Mouse (Mus musculus): ENCODE results near the gene Gm11596. TPM values are rescaled to one million over a fixed set of nuclear protein-coding genes. Genes with fewer than 3 reads are reported as not detected.
"Not testable (repeated sequence)": the region's sequence is repeated elsewhere in the genome, so short reads cannot be mapped to it uniquely, and the experiment has no call there.

Gm11596 gene
- total and polyA plus RNA-seq, 2 experiments from 2014 or later, result not detected

DNA sequence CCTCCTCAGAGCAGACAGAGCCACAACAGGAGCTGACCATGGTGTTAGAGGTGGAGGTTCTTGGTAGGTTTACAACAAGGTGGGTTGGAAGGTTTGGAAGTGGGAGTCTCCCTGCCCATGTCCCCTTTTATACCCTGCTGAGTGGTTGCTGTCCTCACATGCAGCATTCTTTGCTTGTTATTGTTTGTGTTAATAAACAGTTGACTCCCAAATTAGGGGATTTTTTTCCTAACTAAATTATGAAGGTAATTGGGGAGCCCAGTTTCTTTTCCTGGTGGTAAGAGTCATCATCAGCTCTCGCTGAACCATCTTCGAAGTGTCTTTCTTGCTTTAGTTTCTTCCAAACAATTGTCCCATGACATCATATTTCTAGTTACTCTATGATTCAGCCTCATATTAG lies 12.7 kb downstream of the Gm11596 start, which contains the start of gene Krtap4-8:
Gene Krtap4-8 (minus strand): TSS at position 101 of the 400 bp plus-strand sequence.
- Histone ChIP-seq H3K36me3 (ENCODE audit: insufficient read depth, low read length) (no peaks in the 10 kb centered on the region), H3K4me2 (ENCODE audit: low read depth, low read length) (no peak within 1 kb of the TSS), H3K27ac (no peak within 1 kb of the TSS), H3K9ac (replicated peaks; ENCODE audit: low read length) (no peak within 1 kb of the TSS), H3K4me3 (ENCODE audit: low read length) (no peak within 1 kb of the TSS), H3K4me1 (ENCODE audit: insufficient read depth, low read length) (no peaks in the 10 kb centered on the region), H3K27me3 (ENCODE audit: insufficient read depth, low read length) (no peaks in the 10 kb centered on the region), H3K9me3 (ENCODE audit: low read length) (no peaks in the 10 kb centered on the region)
- ATAC-seq, result no peak
- WGBS, result 94% methylated on average over 2 of the region's 2 CpGs
- DNase-seq (ENCODE audit: low spot score), result no peak
- TF ChIP-seq CTCF (IDR thresholded peaks at IDR 0.05; ENCODE audit: low read depth), result no peak

GRCm38 (mm10) chr11:99778401-99778800 lies 14.9 kb downstream of the Gm11596 start:
- no peak overlapping the region for H3K4me3 ChIP-seq (ENCODE audit: low read length)
- no peaks in the 10 kb centered on the region for H3K4me1 ChIP-seq (ENCODE audit: insufficient read depth, low read length)
- no peaks in the 10 kb centered on the region for H3K27me3 ChIP-seq (ENCODE audit: insufficient read depth, low read length)
- 42% methylated on average over 7 of the region's 7 CpGs for WGBS
- DNase-seq (ENCODE audit: low spot score) (no peak), ATAC-seq (no peak)
- no peaks in the 10 kb centered on the region for H3K9me3 ChIP-seq (ENCODE audit: low read length)
- no peaks in the 10 kb centered on the region for H3K36me3 ChIP-seq (ENCODE audit: insufficient read depth, low read length)
- TF ChIP-seq CTCF (IDR thresholded peaks at IDR 0.05; ENCODE audit: low read depth), result no peak
- H3K9ac ChIP-seq (replicated peaks; ENCODE audit: low read length), result no peak overlapping the region
- no peak overlapping the region for H3K4me2 ChIP-seq (ENCODE audit: low read depth, low read length)
- H3K27ac ChIP-seq, result no peak overlapping the region

- not testable (repeated sequence) for ATAC-seq; H3K4me3 ChIP-seq (ENCODE audit: low read length); DNase-seq (ENCODE audit: low spot score); H3K27me3 ChIP-seq (ENCODE audit: insufficient read depth, low read length); H3K9ac ChIP-seq (replicated peaks; ENCODE audit: low read length); H3K9me3 ChIP-seq (ENCODE audit: low read length); H3K4me1 ChIP-seq (ENCODE audit: insufficient read depth, low read length); H3K27ac ChIP-seq; H3K36me3 ChIP-seq (ENCODE audit: insufficient read depth, low read length); H3K4me2 ChIP-seq (ENCODE audit: low read depth, low read length)
Measured at GRCm38 (mm10) chr11:99772813-99773212, 20.5 kb downstream of the Gm11596 start, which contains the start of gene Gm11595. Gm11595 (minus strand) TSS chr11:99772913.

GRCm38 (mm10) chr11:99768410-99768809 lies 24.9 kb downstream of the Gm11596 start:
- Histone ChIP-seq H3K4me1 (ENCODE audit: insufficient read depth, low read length) (no peaks in the 10 kb centered on the region), H3K9ac (replicated peaks; ENCODE audit: low read length) (no peak overlapping the region), H3K27me3 (ENCODE audit: insufficient read depth, low read length) (no peaks in the 10 kb centered on the region), H3K27ac (no peak overlapping the region), H3K4me3 (ENCODE audit: low read length) (no peak overlapping the region), H3K4me2 (ENCODE audit: low read depth, low read length) (no peak overlapping the region), H3K9me3 (ENCODE audit: low read length) (no peaks in the 10 kb centered on the region), H3K36me3 (ENCODE audit: insufficient read depth, low read length) (no peaks in the 10 kb centered on the region)
- no peak for ATAC-seq
- TF ChIP-seq CTCF (IDR thresholded peaks at IDR 0.05; ENCODE audit: low read depth), result no peak
- 82% methylated on average over 2 of the region's 2 CpGs for WGBS
- no peak for DNase-seq (ENCODE audit: low spot score)

DNA sequence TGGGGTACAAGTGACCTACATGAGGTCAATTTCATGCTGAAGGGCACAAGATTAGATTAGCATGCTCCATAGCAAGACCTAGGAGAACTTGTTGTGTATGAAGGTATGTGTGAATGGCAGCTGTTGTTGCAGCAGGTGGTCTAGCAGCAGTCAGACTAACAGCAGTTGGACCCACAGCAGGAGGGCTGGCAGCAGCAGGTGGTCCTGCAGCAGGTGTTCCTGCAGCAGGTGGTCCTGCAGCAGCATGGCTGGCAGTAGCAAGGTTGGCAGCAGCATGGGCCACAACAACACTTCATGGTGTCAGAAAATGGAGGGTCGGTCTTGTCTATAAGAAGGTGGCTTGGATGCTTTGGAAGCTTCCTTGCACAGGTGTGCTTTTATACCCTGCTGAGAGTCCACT lies 34.4 kb downstream of the Gm11596 start:
- Histone ChIP-seq H3K4me1 (ENCODE audit: insufficient read depth, low read length) (no peaks in the 10 kb centered on the region), H3K4me2 (ENCODE audit: low read depth, low read length) (no peak overlapping the region), H3K9ac (replicated peaks; ENCODE audit: low read length) (no peak overlapping the region), H3K27me3 (ENCODE audit: insufficient read depth, low read length) (no peaks in the 10 kb centered on the region), H3K27ac (no peak overlapping the region), H3K36me3 (ENCODE audit: insufficient read depth, low read length) (no peaks in the 10 kb centered on the region), H3K9me3 (ENCODE audit: low read length) (no peaks in the 10 kb centered on the region), H3K4me3 (ENCODE audit: low read length) (no peak overlapping the region)
- DNase-seq (ENCODE audit: low spot score) (no peak), ATAC-seq (no peak)
- WGBS, result 82% methylated on average over 1 of the region's 1 CpGs
- no peak for TF ChIP-seq CTCF (IDR thresholded peaks at IDR 0.05; ENCODE audit: low read depth)

GRCm38 (mm10) chr11:99743985-99744384 lies 49.3 kb downstream of the Gm11596 start:
- DNase-seq (ENCODE audit: low spot score), result no peak
- no peaks in the 10 kb centered on the region for H3K27me3 ChIP-seq (ENCODE audit: insufficient read depth, low read length)
- H3K4me2 ChIP-seq (ENCODE audit: low read depth, low read length), result no peak overlapping the region
- H3K27ac ChIP-seq, result no peak overlapping the region
- ATAC-seq, result no peak
- H3K9me3 ChIP-seq (ENCODE audit: low read length), result no peaks in the 10 kb centered on the region
- no peak overlapping the region for H3K9ac ChIP-seq (replicated peaks; ENCODE audit: low read length)
- WGBS, result 89% methylated on average over 3 of the region's 3 CpGs
- H3K36me3 ChIP-seq (ENCODE audit: insufficient read depth, low read length), result no peaks in the 10 kb centered on the region
- H3K4me3 ChIP-seq (ENCODE audit: low read length), result no peak overlapping the region
- no peaks in the 10 kb centered on the region for H3K4me1 ChIP-seq (ENCODE audit: insufficient read depth, low read length)
- TF ChIP-seq CTCF (IDR thresholded peaks at IDR 0.05; ENCODE audit: low read depth), result no peak

Other genes starting within 250 kb of the Gm11596 start
Only the 30 nearest of the 43 such genes appear.
- not detected in 2 replicates for gene Gm11938, start 190.2 kb downstream of the Gm11596 start, total RNA-seq (2014; rRNA removed)
- gene Gm11938, start 190.2 kb downstream of the Gm11596 start, polyA plus RNA-seq (2015; fragmentation: Nextera tagmentation; extraction: Ambion mirVana), result not detected in 2 replicates
- gene Gm11937, start 183.3 kb downstream of the Gm11596 start, total RNA-seq (2014; rRNA removed), result not detected in 2 replicates
- gene Gm11937, start 183.3 kb downstream of the Gm11596 start, polyA plus RNA-seq (2015; fragmentation: Nextera tagmentation; extraction: Ambion mirVana), result not detected in 2 replicates
- 2.8 TPM in 1 of 2 replicates, not detected in the other for gene Krtap2-4, start 178.6 kb downstream of the Gm11596 start, total RNA-seq (2014; rRNA removed)
- not detected in 2 replicates for gene Krtap2-4, start 178.6 kb downstream of the Gm11596 start, polyA plus RNA-seq (2015; fragmentation: Nextera tagmentation; extraction: Ambion mirVana)
- gene Gm11562, start 173.0 kb downstream of the Gm11596 start, total RNA-seq (2014; rRNA removed), result not detected in 2 replicates
- gene Gm11562, start 173.0 kb downstream of the Gm11596 start, polyA plus RNA-seq (2015; fragmentation: Nextera tagmentation; extraction: Ambion mirVana), result not detected in 2 replicates
- gene Krtap4-1, start 165.2 kb downstream of the Gm11596 start, total RNA-seq (2014; rRNA removed), result not detected in 2 replicates
- not detected in 2 replicates for gene Krtap4-1, start 165.2 kb downstream of the Gm11596 start, polyA plus RNA-seq (2015; fragmentation: Nextera tagmentation; extraction: Ambion mirVana)
- gene Krtap4-2, start 158.4 kb downstream of the Gm11596 start, total RNA-seq (2014; rRNA removed), result not detected in 2 replicates
- gene Krtap4-2, start 158.4 kb downstream of the Gm11596 start, polyA plus RNA-seq (2015; fragmentation: Nextera tagmentation; extraction: Ambion mirVana), result not detected in 2 replicates
- gene Krtap4-7, start 149.4 kb downstream of the Gm11596 start, total RNA-seq (2014; rRNA removed), result not detected in 2 replicates
- gene Krtap4-7, start 149.4 kb downstream of the Gm11596 start, polyA plus RNA-seq (2015; fragmentation: Nextera tagmentation; extraction: Ambion mirVana), result not detected in 2 replicates
- not detected in 2 replicates for gene Gm11555, start 143.2 kb downstream of the Gm11596 start, total RNA-seq (2014; rRNA removed)
- not detected in 2 replicates for gene Gm11555, start 143.2 kb downstream of the Gm11596 start, polyA plus RNA-seq (2015; fragmentation: Nextera tagmentation; extraction: Ambion mirVana)
- gene Gm11563, start 134.5 kb downstream of the Gm11596 start, total RNA-seq (2014; rRNA removed), result not detected in 2 replicates
- not detected in 2 replicates for gene Gm11563, start 134.5 kb downstream of the Gm11596 start, polyA plus RNA-seq (2015; fragmentation: Nextera tagmentation; extraction: Ambion mirVana)
- not detected in 2 replicates for gene Krtap4-6, start 127.5 kb downstream of the Gm11596 start, total RNA-seq (2014; rRNA removed)
- gene Krtap4-6, start 127.5 kb downstream of the Gm11596 start, polyA plus RNA-seq (2015; fragmentation: Nextera tagmentation; extraction: Ambion mirVana), result not detected in 2 replicates
- gene Gm14190, start 102.7 kb downstream of the Gm11596 start, total RNA-seq (2014; rRNA removed), result not detected in 2 replicates
- not detected in 2 replicates for gene Gm14190, start 102.7 kb downstream of the Gm11596 start, polyA plus RNA-seq (2015; fragmentation: Nextera tagmentation; extraction: Ambion mirVana)
- not detected in 2 replicates for gene Gm14180, start 59.2 kb downstream of the Gm11596 start, total RNA-seq (2014; rRNA removed)
- not detected in 2 replicates for gene Gm14180, start 59.2 kb downstream of the Gm11596 start, polyA plus RNA-seq (2015; fragmentation: Nextera tagmentation; extraction: Ambion mirVana)
- gene Gm11595, start 20.6 kb downstream of the Gm11596 start, total RNA-seq (2014; rRNA removed), result not detected in 2 replicates
- gene Gm11595, start 20.6 kb downstream of the Gm11596 start, polyA plus RNA-seq (2015; fragmentation: Nextera tagmentation; extraction: Ambion mirVana), result not detected in 2 replicates
- not detected in 2 replicates for gene Krtap4-8, start 12.8 kb downstream of the Gm11596 start, total RNA-seq (2014; rRNA removed)
- gene Krtap4-8, start 12.8 kb downstream of the Gm11596 start, polyA plus RNA-seq (2015; fragmentation: Nextera tagmentation; extraction: Ambion mirVana), result not detected in 2 replicates
- not detected in 2 replicates for gene Krtap4-9, start 8.3 kb downstream of the Gm11596 start, total RNA-seq (2014; rRNA removed)
- not detected in 2 replicates for gene Krtap4-9, start 8.3 kb downstream of the Gm11596 start, polyA plus RNA-seq (2015; fragmentation: Nextera tagmentation; extraction: Ambion mirVana)
- gene Gm11569, start 5.5 kb upstream of the Gm11596 start, total RNA-seq (2014; rRNA removed), result not detected in 2 replicates
- gene Gm11569, start 5.5 kb upstream of the Gm11596 start, polyA plus RNA-seq (2015; fragmentation: Nextera tagmentation; extraction: Ambion mirVana), result not detected in 2 replicates
- gene Gm11554, start 11.0 kb upstream of the Gm11596 start, total RNA-seq (2014; rRNA removed), result not detected in 2 replicates
- gene Gm11554, start 11.0 kb upstream of the Gm11596 start, polyA plus RNA-seq (2015; fragmentation: Nextera tagmentation; extraction: Ambion mirVana), result not detected in 2 replicates
- not detected in 2 replicates for gene Krtap4-13, start 16.4 kb upstream of the Gm11596 start, total RNA-seq (2014; rRNA removed)
- gene Krtap4-13, start 16.4 kb upstream of the Gm11596 start, polyA plus RNA-seq (2015; fragmentation: Nextera tagmentation; extraction: Ambion mirVana), result not detected in 2 replicates
- not detected in 2 replicates for gene Gm11564, start 22.2 kb upstream of the Gm11596 start, total RNA-seq (2014; rRNA removed)
- gene Gm11564, start 22.2 kb upstream of the Gm11596 start, polyA plus RNA-seq (2015; fragmentation: Nextera tagmentation; extraction: Ambion mirVana), result not detected in 2 replicates
- not detected in 2 replicates for gene 2300003K06Rik, start 44.6 kb upstream of the Gm11596 start, total RNA-seq (2014; rRNA removed)
- gene 2300003K06Rik, start 44.6 kb upstream of the Gm11596 start, polyA plus RNA-seq (2015; fragmentation: Nextera tagmentation; extraction: Ambion mirVana), result not detected in 2 replicates
- not detected in 2 replicates for gene Krtap4-16, start 58.1 kb upstream of the Gm11596 start, total RNA-seq (2014; rRNA removed)
- gene Krtap4-16, start 58.1 kb upstream of the Gm11596 start, polyA plus RNA-seq (2015; fragmentation: Nextera tagmentation; extraction: Ambion mirVana), result not detected in 2 replicates
- not detected in 2 replicates for gene Gm11568, start 64.5 kb upstream of the Gm11596 start, total RNA-seq (2014; rRNA removed)
- not detected in 2 replicates for gene Gm11568, start 64.5 kb upstream of the Gm11596 start, polyA plus RNA-seq (2015; fragmentation: Nextera tagmentation; extraction: Ambion mirVana)
- gene Gm11559, start 71.0 kb upstream of the Gm11596 start, total RNA-seq (2014; rRNA removed), result not detected in 2 replicates
- not detected in 2 replicates for gene Gm11559, start 71.0 kb upstream of the Gm11596 start, polyA plus RNA-seq (2015; fragmentation: Nextera tagmentation; extraction: Ambion mirVana)
- not detected in 2 replicates for gene Krtap9-1, start 79.9 kb upstream of the Gm11596 start, total RNA-seq (2014; rRNA removed)
- gene Krtap9-1, start 79.9 kb upstream of the Gm11596 start, polyA plus RNA-seq (2015; fragmentation: Nextera tagmentation; extraction: Ambion mirVana), result not detected in 2 replicates
- not detected in 2 replicates for gene Gm11567, start 85.7 kb upstream of the Gm11596 start, total RNA-seq (2014; rRNA removed)
- not detected in 2 replicates for gene Gm11567, start 85.7 kb upstream of the Gm11596 start, polyA plus RNA-seq (2015; fragmentation: Nextera tagmentation; extraction: Ambion mirVana)
- not detected in 2 replicates for gene Krtap31-1, start 114.5 kb upstream of the Gm11596 start, total RNA-seq (2014; rRNA removed)
- not detected in 2 replicates for gene Krtap31-1, start 114.5 kb upstream of the Gm11596 start, polyA plus RNA-seq (2015; fragmentation: Nextera tagmentation; extraction: Ambion mirVana)
- not detected in 2 replicates for gene Gm11565, start 121.3 kb upstream of the Gm11596 start, total RNA-seq (2014; rRNA removed)
- gene Gm11565, start 121.3 kb upstream of the Gm11596 start, polyA plus RNA-seq (2015; fragmentation: Nextera tagmentation; extraction: Ambion mirVana), result not detected in 2 replicates
- not detected in 2 replicates for gene Krtap31-2, start 142.8 kb upstream of the Gm11596 start, total RNA-seq (2014; rRNA removed)
- gene Krtap31-2, start 142.8 kb upstream of the Gm11596 start, polyA plus RNA-seq (2015; fragmentation: Nextera tagmentation; extraction: Ambion mirVana), result not detected in 2 replicates
- not detected in 2 replicates for gene Krtap9-5, start 155.0 kb upstream of the Gm11596 start, total RNA-seq (2014; rRNA removed)
- not detected in 2 replicates for gene Krtap9-5, start 155.0 kb upstream of the Gm11596 start, polyA plus RNA-seq (2015; fragmentation: Nextera tagmentation; extraction: Ambion mirVana)
- gene Krtap29-1, start 185.6 kb upstream of the Gm11596 start, total RNA-seq (2014; rRNA removed), result not detected in 2 replicates
- not detected in 2 replicates for gene Krtap29-1, start 185.6 kb upstream of the Gm11596 start, polyA plus RNA-seq (2015; fragmentation: Nextera tagmentation; extraction: Ambion mirVana)

Data from hindbrain, postnatal 0 days (tissue).